Mouse (Mus musculus): ENCODE measurements around the gene Cd101.

The Cd101 gene

GRCm38 (mm10) chr3:101037984-101038545 lies 8.7 kb upstream of the Cd101 start:
- no peak for DNase-seq

DNA sequence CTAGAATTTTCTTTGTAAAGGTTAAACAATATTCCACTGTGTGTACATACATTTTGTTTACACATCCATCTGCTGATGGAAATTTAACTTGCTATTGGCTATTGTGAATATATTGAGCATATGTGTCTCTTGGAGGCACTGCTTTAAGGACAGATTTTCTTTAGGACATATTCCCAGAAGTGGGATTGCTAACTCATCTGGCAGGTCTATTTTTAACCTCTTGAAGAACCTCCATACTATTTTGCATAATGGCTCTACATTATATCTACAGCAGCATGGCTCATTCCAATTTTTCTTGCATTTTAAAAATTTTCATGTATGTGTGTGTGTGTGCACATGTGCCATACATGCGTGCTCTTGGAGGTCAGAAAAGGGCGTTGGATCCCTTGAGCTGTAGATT lies 6.6 kb upstream of the Cd101 start:
- no peak for DNase-seq

- no peak for DNase-seq
These were observed 5.2 kb upstream of the Cd101 start for GRCm38 (mm10) chr3:101034509-101034908.

DNA sequence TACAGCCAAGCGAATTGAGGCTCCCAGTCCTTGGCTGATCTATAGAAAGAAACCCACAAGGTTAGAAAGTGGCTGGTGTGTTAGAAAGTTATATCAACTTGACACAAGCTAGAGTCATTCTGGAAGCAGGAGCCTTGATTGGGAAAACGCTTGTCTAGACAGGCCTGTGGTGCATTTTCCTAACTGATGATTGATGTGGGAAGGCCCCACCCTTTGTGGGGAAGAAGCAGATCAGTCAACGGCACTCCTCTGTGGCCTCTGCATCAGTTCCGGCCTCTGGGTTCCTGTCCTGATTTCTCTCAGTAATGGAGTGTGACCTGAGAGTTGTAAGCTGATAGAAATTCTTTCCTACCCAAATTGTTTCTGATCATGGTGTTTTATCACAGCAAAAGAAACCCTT lies 4.3 kb upstream of the Cd101 start:
- no peak for DNase-seq

- no peak for DNase-seq
These were observed 2.2 kb upstream of the Cd101 start for GRCm38 (mm10) chr3:101031456-101032142.

GRCm38 (mm10) chr3:101030630-101031029 lies 1.3 kb upstream of the Cd101 start:
- no peak for DNase-seq

GRCm38 (mm10) chr3:101026741-101027140 lies 2.6 kb downstream of the Cd101 start:
- DNase-seq: no peak

- DNase-seq: no peak
These were observed 6.4 kb downstream of the Cd101 start for GRCm38 (mm10) chr3:101022967-101023366.

GRCm38 (mm10) chr3:101021481-101022051 lies 7.8 kb downstream of the Cd101 start:
- DNase-seq: no peak

DNA sequence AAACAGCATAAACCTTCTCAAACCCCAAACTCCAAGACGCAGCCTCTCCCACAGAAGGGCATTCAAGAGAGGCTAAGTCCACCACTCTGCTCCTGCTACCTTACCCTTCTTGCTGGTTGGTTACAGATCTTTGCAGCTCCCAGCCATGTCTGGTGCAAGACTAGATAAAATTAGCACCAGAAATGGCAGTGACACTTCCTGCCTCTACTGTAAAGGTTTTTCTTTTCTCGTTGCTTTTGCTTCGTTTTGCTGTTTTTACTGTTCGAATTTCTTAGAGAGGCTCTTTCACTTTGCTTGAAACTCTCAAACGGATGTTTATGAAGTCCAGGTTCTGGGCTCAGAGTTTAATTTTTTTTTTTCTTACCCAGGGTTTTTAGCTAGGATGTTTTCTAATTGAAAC lies 8.3 kb downstream of the Cd101 start:
- DNase-seq: no peak

- DNase-seq: no peak
These were observed 10.9 kb downstream of the Cd101 start for GRCm38 (mm10) chr3:101018494-101018893.

DNA sequence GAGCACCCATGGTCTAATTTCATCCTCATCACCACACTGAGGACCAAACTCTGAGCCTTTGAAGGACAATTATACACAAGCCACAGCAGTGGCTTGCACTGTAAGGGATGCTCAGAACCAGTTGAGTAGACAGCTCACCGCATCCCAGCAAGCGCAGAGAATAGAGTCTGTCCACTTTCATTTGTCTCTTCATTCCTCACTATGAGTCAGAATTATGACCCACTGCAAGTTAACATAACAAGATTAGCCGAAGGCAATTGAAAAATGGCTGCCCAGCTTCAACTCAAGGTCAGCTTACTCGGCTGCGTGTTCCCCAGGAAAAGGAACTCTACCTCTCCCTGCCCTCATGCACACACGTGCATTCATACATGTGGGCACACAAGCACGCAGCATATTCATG lies 13.3 kb downstream of the Cd101 start:
- DNase-seq: no peak

DNA sequence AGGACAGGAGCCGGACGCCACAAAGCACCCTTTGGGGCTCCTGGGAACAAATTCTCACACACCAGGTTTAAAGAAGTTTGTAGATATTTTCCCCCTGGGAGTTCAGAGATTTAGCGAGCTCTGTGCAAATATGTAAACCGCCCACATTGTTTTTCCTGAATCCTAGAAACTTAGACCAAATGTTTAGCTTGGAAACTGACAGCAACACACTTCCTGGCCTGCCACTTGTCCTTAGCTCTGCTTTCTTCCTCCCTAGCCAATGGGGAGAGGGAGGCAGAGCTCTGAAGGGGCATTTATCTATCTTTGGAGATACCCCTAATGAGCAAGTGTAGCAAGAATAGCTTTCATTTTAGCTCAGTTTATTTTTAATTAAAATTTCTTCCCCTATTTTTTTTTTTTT lies 14.1 kb downstream of the Cd101 start:
- no peak for DNase-seq

DNA sequence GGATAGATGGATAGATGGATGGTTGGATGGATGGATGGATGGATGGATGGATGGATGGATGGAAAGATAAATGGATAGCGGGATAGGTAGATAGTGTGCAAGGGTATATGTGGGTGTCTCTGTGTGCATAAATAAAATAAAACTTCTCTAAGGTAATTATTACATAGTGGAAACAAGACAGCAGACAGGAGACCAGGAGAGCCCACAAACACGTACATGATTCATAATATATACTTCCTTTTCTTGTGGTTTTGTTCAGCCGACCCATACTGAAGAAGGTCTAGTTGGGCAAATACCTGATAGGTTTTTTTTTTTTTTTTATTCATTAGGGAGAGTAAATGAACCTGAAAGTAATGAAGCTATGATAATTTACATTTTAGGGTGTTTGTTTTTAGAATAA lies 15.8 kb downstream of the Cd101 start:
- no peak for DNase-seq

- DNase-seq: no peak
These were observed 16.4 kb downstream of the Cd101 start for GRCm38 (mm10) chr3:101013005-101013404.

GRCm38 (mm10) chr3:101012597-101012996 lies 16.8 kb downstream of the Cd101 start:
- no peak for DNase-seq

DNA sequence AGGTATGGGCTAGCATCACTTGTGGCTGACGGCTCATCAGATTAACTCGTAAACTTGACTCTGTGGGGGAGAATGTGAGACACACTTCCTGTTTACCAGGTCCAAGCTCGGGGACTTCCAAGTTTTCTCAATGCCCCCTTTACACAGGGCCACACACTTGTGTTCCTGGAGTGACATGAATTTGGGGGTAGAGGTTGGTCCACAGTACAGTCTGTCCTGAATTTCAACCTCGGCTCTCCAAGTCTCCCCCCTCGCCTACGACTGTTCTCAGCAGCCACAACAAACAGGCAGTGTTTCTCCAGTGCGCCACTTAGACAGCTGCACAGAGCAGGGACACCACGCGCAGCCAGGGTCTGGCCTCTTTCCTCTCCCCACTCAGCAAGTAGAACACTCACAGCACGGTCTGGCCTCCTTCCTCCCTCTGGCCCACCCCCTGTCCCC lies 17.2 kb downstream of the Cd101 start:
- no peak for DNase-seq

DNA sequence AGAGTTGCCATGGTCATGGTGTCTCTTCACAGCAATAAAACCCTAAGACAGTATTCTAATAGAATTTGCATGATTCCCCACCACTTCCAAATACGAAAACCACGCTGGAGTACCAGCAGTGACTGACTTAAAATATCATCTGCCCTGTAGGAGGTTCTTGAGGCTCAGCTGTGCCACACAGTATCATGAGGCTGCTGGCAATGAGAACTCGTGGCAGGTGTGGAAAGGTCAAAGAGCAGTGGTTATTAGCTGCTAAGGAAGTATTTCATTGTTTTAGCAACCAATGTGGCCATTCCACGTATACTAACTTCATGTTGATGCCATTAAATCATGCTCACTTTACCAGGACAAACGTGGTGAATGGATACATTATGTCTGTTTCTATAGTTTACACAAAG lies 18.2 kb downstream of the Cd101 start:
- no peak for DNase-seq

GRCm38 (mm10) chr3:101010589-101011202 lies 18.7 kb downstream of the Cd101 start:
- no peak for DNase-seq

DNA sequence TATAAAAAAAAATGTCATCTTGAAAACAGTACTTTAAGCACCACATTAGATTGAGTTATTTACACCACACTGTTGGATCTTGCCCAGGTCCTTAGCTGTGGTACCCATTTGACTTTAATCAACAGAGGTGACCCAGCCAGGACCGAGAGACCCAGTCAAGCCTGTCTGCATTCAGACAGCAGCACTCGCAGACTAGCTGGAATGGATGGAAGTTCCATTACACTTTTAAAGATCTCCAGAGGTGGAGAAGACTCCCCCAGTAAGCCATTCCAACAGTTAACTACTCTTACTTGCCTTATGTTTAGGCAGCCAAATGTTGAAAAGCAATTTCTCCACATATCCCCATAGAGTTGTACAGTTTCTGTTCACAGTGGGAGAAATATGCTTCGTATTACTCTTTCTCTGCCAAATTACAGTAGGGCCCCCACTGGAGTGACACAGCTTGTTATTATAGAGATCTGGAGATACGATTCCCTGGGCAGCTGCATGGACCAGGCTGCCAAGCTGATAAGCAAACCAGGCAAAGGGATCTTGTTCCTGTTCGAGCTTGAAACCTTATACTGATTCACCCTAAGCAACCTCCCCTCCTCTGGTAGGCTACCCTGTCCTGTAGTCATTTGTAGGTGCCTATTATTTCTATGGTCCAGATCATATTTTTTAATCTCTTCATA lies 22.1 kb downstream of the Cd101 start:
- no peak for DNase-seq

GRCm38 (mm10) chr3:101005392-101005791 lies 24.0 kb downstream of the Cd101 start:
- DNase-seq: no peak

- DNase-seq: no peak
These were observed 25.6 kb downstream of the Cd101 start for GRCm38 (mm10) chr3:101003575-101004356.

GRCm38 (mm10) chr3:100999732-101000131 lies 29.6 kb downstream of the Cd101 start:
- no peak for DNase-seq
